Mouse (Mus musculus) midbrain, embryonic 14.5 days (tissue): ENCODE results near the gene Shld2. TPM values are rescaled to one million over a fixed set of nuclear protein-coding genes. Genes with fewer than 3 reads are reported as not detected.
"Not testable (repeated sequence)": the region's sequence is repeated elsewhere in the genome, so short reads cannot be mapped to it uniquely, and the experiment has no call there.

ENCODE experiments used
- ATAC-seq: fragments of 200-750 bp; cut with Nextera tagmentation; 2 replicates; pipeline ENCODE4 v1.8.0; 2017; ENCODE audit warnings: moderate number of reproducible peaks, moderate library complexity; ENCODE audit not compliant: low FRiP score, low TSS enrichment
- DNase-seq: peaks from one replicate; pipeline ENCODE4 v3.0.0-alpha.2; 2015
- H3K27ac ChIP-seq: fragments of 300-500 bp; sonication (generic); replicated peaks from 2 replicates; pipeline ENCODE4 v1.5.1; 2014; ENCODE audit warnings: mild to moderate bottlenecking, low read depth, low read length, moderate library complexity
- H3K27me3 ChIP-seq: fragments of 300-500 bp; sonication (generic); 2 replicates; pipeline ENCODE4 v1.6.1; 2014; ENCODE audit warnings: low read length, control low read depth, mixed read lengths; ENCODE audit not compliant: control insufficient read depth, insufficient read depth
- H3K36me3 ChIP-seq: fragments of 300-500 bp; sonication (generic); 2 replicates; pipeline ENCODE4 v1.6.1; 2014; ENCODE audit warnings: low read length, control low read depth; ENCODE audit not compliant: control insufficient read depth, insufficient read depth
- H3K4me1 ChIP-seq: fragments of 300-500 bp; sonication (generic); 2 replicates; pipeline ENCODE4 v1.6.1; 2014; ENCODE audit warnings: mild to moderate bottlenecking, antibody characterized with exemption, low read length, control low read depth; ENCODE audit not compliant: control insufficient read depth, insufficient read depth
- H3K4me2 ChIP-seq: fragments of 300-500 bp; sonication (generic); 2 replicates; pipeline ENCODE4 v1.6.1; 2014; ENCODE audit warnings: mild to moderate bottlenecking, low read length, moderate library complexity
- H3K4me3 ChIP-seq: fragments of 300-500 bp; sonication (generic); replicated peaks from 2 replicates; pipeline ENCODE4 v1.5.1; 2014; ENCODE audit warnings: low read depth, low read length
- H3K9ac ChIP-seq: fragments of 300-500 bp; sonication (generic); replicated peaks from 2 replicates; pipeline ENCODE4 v1.6.1; 2014; ENCODE audit warnings: mild to moderate bottlenecking, low read length, moderate library complexity
- H3K9me3 ChIP-seq: fragments of 300-500 bp; sonication (generic); 2 replicates; pipeline ENCODE4 v1.6.1; 2016; ENCODE audit warnings: low read length, control low read depth, mixed read lengths; ENCODE audit not compliant: control insufficient read depth
- whole genome bisulfite sequencing: fragments of 180-500 bp; shearing (Covaris S2); extraction: QIAGEN DNeasy Blood & Tissue Kit; methylation state at CpG from one replicate; pipeline ENCODE4 v1.1.7; 2014; 5-methylcytosine and 5-hydroxymethylcytosine counted together
- polyA plus RNA-seq: library from polyadenylated mRNA; unstranded; fragments of >200 nt; fragmentation: Nextera tagmentation; extraction: Ambion mirVana; gene quantifications from 2 replicates; pipeline ENCODE4 v1.2.1, GENCODE M21; 2014

The Shld2 gene
- polyA plus RNA-seq, 1 experiment from 2014 or later, result 8.1 TPM

- Histone ChIP-seq H3K4me3 (no peak overlapping the region), H3K27ac (no peak overlapping the region), H3K36me3 (no peaks in the 10 kb centered on the region), H3K9me3 (no peaks in the 10 kb centered on the region), H3K4me1 (no peaks in the 10 kb centered on the region), H3K27me3 (no peaks in the 10 kb centered on the region), H3K9ac (no peak overlapping the region), H3K4me2 (no peak overlapping the region)
- DNase-seq (no peak), ATAC-seq (no peak)
- 87% methylated on average over 2 of the region's 2 CpGs for WGBS
Observed at GRCm38 (mm10) chr14:34288396-34288795, 21.9 kb downstream of the Shld2 start.

DNA sequence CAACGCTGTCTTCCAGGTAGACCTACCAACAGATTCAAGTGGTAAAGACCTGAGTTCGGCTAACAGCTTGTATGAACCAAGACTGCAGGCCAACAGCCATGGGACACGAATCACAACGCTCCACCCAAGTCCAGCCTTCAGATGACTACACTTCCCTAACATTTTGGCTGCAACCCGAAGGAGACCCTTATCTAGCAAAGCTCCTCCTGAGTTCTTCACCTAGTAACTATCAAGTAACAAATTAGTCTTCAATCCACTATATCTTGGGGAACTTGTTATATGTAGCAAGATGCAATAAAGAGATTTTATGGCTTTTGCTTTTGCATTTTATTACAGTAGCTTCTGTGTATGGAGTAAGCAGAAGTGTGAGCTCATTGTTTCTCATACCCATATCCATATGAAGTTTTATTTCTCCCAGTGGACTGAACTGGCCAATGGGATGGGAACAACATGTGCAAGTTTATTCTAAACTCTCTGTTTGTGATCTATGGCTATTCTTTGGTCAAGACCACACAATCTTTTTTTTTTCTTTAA is 28.5 kb downstream of the Shld2 start:
- Histone ChIP-seq H3K9me3 (no peaks in the 10 kb centered on the region), H3K36me3 (no peaks in the 10 kb centered on the region), H3K27me3 (no peaks in the 10 kb centered on the region), H3K4me3 (no peak overlapping the region), H3K27ac (no peak overlapping the region), H3K9ac (no peak overlapping the region), H3K4me1 (no peaks in the 10 kb centered on the region), H3K4me2 (no peak overlapping the region)
- WGBS, result 94% methylated on average over 5 of the region's 5 CpGs
- DNase-seq (no peak), ATAC-seq (no peak)

DNA sequence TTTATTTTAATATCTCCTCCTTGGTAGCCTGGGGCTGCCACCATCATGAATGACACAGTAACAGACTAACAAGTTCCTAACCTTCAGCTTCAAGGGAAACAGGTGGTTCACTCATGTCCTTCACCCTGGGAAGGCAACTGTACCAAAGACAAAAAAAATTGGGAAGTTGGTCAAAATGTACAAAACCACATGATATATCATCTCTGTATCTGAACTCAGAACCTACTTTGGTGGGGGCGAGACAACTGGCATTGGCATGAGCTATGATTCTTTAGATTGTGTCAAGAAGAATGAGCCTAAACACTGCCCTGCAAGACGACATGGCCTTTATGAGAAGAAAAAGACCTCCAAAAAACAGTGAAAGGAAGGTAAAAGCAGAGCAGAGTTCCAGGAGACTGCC is 29.5 kb downstream of the Shld2 start:
- Histone ChIP-seq H3K4me1 (no peaks in the 10 kb centered on the region), H3K4me3 (no peak overlapping the region), H3K27ac (no peak overlapping the region), H3K27me3 (no peaks in the 10 kb centered on the region), H3K9ac (no peak overlapping the region), H3K4me2 (no peak overlapping the region), H3K9me3 (no peaks in the 10 kb centered on the region), H3K36me3 (no peaks in the 10 kb centered on the region)
- ATAC-seq (no peak), DNase-seq (no peak)
- WGBS, result 88% methylated on average over 2 of the region's 2 CpGs

GRCm38 (mm10) chr14:34279726-34280125 is 30.6 kb downstream of the Shld2 start:
- no peak overlapping the region for H3K4me3 ChIP-seq
- DNase-seq (no peak), ATAC-seq (no peak)
- no peaks in the 10 kb centered on the region for H3K36me3 ChIP-seq
- H3K27me3 ChIP-seq, result no peaks in the 10 kb centered on the region
- H3K4me1 ChIP-seq, result no peaks in the 10 kb centered on the region
- no peaks in the 10 kb centered on the region for H3K9me3 ChIP-seq
- 86% methylated on average over 4 of the region's 4 CpGs for WGBS
- H3K4me2 ChIP-seq, result no peak overlapping the region
- H3K9ac ChIP-seq, result no peak overlapping the region
- H3K27ac ChIP-seq, result no peak overlapping the region

DNA sequence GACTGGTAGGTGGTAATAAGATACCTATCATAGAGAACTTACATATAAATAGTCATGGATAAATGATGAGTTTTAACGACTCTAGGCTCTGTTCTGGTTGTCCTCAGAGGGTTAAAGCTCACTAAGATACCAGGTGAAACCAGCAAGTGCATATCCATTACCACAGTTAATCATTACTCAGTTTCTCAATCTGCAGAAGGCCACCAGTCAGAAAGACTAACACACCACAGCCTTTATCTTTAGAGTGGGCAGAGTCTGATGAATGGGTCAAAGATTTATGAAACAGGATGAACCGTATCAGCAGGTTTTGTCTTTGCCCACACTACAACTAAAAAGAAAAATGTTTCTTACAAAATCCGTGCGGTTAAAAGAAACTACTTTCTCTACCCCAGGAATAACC is 35.1 kb downstream of the Shld2 start:
- no peaks in the 10 kb centered on the region for H3K27me3 ChIP-seq
- H3K4me2 ChIP-seq, result no peak overlapping the region
- no peak overlapping the region for H3K27ac ChIP-seq
- H3K36me3 ChIP-seq, result no peaks in the 10 kb centered on the region
- H3K4me1 ChIP-seq, result no peaks in the 10 kb centered on the region
- DNase-seq (no peak), ATAC-seq (no peak)
- no peaks in the 10 kb centered on the region for H3K9me3 ChIP-seq
- WGBS, result 90% methylated on average over 4 of the region's 4 CpGs
- no peak overlapping the region for H3K4me3 ChIP-seq
- H3K9ac ChIP-seq, result no peak overlapping the region

GRCm38 (mm10) chr14:34274141-34274540 is 36.2 kb downstream of the Shld2 start:
- WGBS, result 94% methylated on average over 3 of the region's 3 CpGs
- no peak for ATAC-seq

DNA sequence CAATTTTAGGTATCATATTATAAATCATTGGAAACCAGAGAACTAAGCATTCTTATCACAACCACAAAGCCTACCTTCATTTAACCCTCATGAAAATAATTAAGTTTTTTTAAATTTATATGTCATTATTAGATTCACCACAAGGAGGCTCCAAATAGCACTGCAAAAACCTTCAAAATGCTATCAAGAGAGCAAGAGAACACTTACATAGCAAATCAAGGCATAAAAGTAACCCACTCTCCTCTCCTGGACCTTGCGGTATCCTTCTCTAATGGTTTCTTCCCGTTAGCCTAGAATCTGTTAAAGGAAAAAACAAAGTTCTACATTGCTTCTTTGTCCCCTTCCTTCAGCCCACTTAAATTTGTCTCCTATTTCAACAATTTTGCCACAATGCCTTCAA is 37.0 kb downstream of the Shld2 start:
- Histone ChIP-seq H3K27ac (no peak overlapping the region), H3K36me3 (no peaks in the 10 kb centered on the region), H3K9ac (no peak overlapping the region), H3K27me3 (no peaks in the 10 kb centered on the region), H3K4me1 (no peaks in the 10 kb centered on the region), H3K9me3 (no peaks in the 10 kb centered on the region), H3K4me3 (no peak overlapping the region), H3K4me2 (no peak overlapping the region)
- DNase-seq, result peak; percentile 73
- ATAC-seq, result no peak
- WGBS, result 58% methylated on average over 2 of the region's 2 CpGs

More at GRCm38 (mm10) chr14:34274141-34274540, 36.2 kb downstream of the Shld2 start:
- DNase-seq, result no peak
- no peak overlapping the region for H3K27ac ChIP-seq
- no peak overlapping the region for H3K4me3 ChIP-seq
- no peak overlapping the region for H3K9ac ChIP-seq
- no peaks in the 10 kb centered on the region for H3K27me3 ChIP-seq
- no peaks in the 10 kb centered on the region for H3K36me3 ChIP-seq
- no peaks in the 10 kb centered on the region for H3K9me3 ChIP-seq
- no peak overlapping the region for H3K4me2 ChIP-seq
- H3K4me1 ChIP-seq, result no peaks in the 10 kb centered on the region

DNA sequence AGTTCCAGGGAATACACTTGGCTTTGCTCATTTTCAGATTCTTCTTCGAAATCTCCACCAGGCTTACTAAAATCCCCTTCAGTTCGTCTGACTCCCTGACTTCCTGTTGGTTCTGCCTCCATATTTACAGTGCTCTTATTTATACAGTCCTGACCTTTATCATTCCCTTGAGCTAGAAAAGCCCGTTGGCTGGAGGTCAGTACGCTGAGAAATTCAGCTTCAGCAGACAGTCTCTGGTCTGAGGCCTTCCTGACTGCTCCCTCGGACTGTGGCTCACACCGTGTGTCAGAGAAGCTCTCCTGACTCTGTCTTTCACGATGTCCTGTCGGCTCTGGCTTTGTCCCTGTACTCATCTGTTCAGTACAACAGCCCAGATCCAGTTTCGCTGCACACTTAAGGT is 42.2 kb downstream of the Shld2 start:
- no peaks in the 10 kb centered on the region for H3K27me3 ChIP-seq
- ATAC-seq (no peak), DNase-seq (no peak)
- H3K27ac ChIP-seq, result no peak overlapping the region
- H3K4me1 ChIP-seq, result no peaks in the 10 kb centered on the region
- WGBS, result 84% methylated on average over 9 of the region's 9 CpGs
- H3K4me2 ChIP-seq, result no peak overlapping the region
- no peaks in the 10 kb centered on the region for H3K36me3 ChIP-seq
- no peak overlapping the region for H3K4me3 ChIP-seq
- H3K9ac ChIP-seq, result no peak overlapping the region
- H3K9me3 ChIP-seq, result no peaks in the 10 kb centered on the region

DNA sequence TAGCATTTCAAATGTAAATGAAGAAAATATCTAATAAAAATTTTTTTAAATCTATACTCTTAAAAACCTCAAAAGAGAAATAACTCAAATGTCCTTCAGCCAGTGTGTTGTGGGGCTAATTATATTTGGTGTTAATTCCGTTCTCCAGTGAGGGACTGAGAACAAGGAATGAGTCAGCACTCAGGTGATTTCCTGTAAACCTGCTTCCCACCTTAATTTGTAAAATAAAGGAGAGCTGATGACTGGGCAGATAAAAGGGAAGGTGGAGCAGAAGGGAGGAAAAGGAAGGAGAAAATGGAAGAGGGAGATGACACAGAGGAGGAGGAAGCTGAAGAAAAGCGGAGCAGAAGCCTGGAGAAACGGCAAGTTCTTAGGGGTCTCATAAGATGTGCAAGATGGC is 51.8 kb downstream of the Shld2 start:
- H3K27me3 ChIP-seq, H3K36me3 ChIP-seq, H3K4me1 ChIP-seq, H3K9me3 ChIP-seq, DNase-seq, ATAC-seq, H3K4me2 ChIP-seq, H3K27ac ChIP-seq, H3K4me3 ChIP-seq, H3K9ac ChIP-seq: not testable (repeated sequence)
- 66% methylated on average over 3 of the region's 3 CpGs for WGBS
